In genomic region chr4:43266623-43267322, GRCm38 (mm10) we compare ENCODE assay signal across 8 mouse cellular contexts. TPM values are rescaled to one million over a fixed set of nuclear protein-coding genes. Genes with fewer than 3 reads are reported as not detected.
DNase-seq lines count a peak whose midpoint lies in the region; ATAC-seq and TF ChIP-seq lines count a peak whose summit lies in the region.

TSS of gene Atp8b5 (plus strand) at chr4:43267159.

- H3K4me3 ChIP-seq in forebrain, embryonic 14.5 days (ENCODE audit: low read depth, low read length): peak within 1 kb of the TSS; percentile 29
- no peak within 1 kb of the TSS for H3K4me3 ChIP-seq in liver, postnatal 0 days (ENCODE audit: low read depth, low read length)
- H3K4me3 ChIP-seq in neural tube, embryonic 15.5 days (replicated peaks): peak within 1 kb of the TSS; percentile 41

- ATAC-seq in forebrain, embryonic 14.5 days: peak; percentile 97
- ATAC-seq in liver, postnatal 0 days: peak; percentile 67
- peak; percentile 96 for ATAC-seq in neural tube, embryonic 15.5 days (ENCODE audit: low FRiP score)

- TF ChIP-seq EP300 in liver, postnatal 0 days (IDR thresholded peaks at IDR 0.05; ENCODE audit: low read depth): no peak

- H3K9me3 ChIP-seq in forebrain, embryonic 14.5 days (replicated peaks; ENCODE audit: control insufficient read depth, low read length): no peaks in the 10 kb centered on the region
- no peaks in the 10 kb centered on the region for H3K9me3 ChIP-seq in liver, postnatal 0 days (ENCODE audit: low read length)
- no peaks in the 10 kb centered on the region for H3K9me3 ChIP-seq in neural tube, embryonic 15.5 days (replicated peaks)

- H3K27me3 ChIP-seq in forebrain, embryonic 14.5 days (replicated peaks; ENCODE audit: control insufficient read depth, insufficient read depth, low read length): no peaks in the 10 kb centered on the region
- no peaks in the 10 kb centered on the region for H3K27me3 ChIP-seq in liver, postnatal 0 days (ENCODE audit: insufficient read depth, low read length)
- no peaks in the 10 kb centered on the region for H3K27me3 ChIP-seq in neural tube, embryonic 15.5 days (replicated peaks)

- H3K36me3 ChIP-seq in forebrain, embryonic 14.5 days (ENCODE audit: control insufficient read depth, insufficient read depth, low read length): peaks cover 12% of the 10 kb centered on the region
- no peaks in the 10 kb centered on the region for H3K36me3 ChIP-seq in liver, postnatal 0 days (replicated peaks; ENCODE audit: insufficient read depth, low read length)
- peaks cover 9% of the 10 kb centered on the region; the same call in 1 of the 2 replicates for H3K36me3 ChIP-seq in neural tube, embryonic 15.5 days

- peaks cover 8% of the 10 kb centered on the region for H3K4me1 ChIP-seq in forebrain, embryonic 14.5 days (ENCODE audit: control insufficient read depth, insufficient read depth, low read length)
- H3K4me1 ChIP-seq in liver, postnatal 0 days (ENCODE audit: insufficient read depth): 0 out of 2 replicates have a peak, but pooled peaks cover 7% of the 10 kb centered on the region
- peaks cover 13% of the 10 kb centered on the region for H3K4me1 ChIP-seq in neural tube, embryonic 15.5 days

- WGBS in forebrain, embryonic 14.5 days: 1% methylated on average over 19 of the region's 19 CpGs
- WGBS in liver, postnatal 0 days (ENCODE audit: insufficient replicate concordance): 2% methylated on average over 19 of the region's 19 CpGs
- 2% methylated on average over 19 of the region's 19 CpGs for WGBS in neural tube, embryonic 15.5 days

- peak; percentile 89 for DNase-seq in ES-CJ7 (ENCODE audit: low read depth, low spot score)
- peak; percentile 71 for DNase-seq in cerebellum, adult 11-12 months
- peak; percentile 91 for DNase-seq in forebrain, embryonic 14.5 days (ENCODE audit: low spot score)
- DNase-seq in heart, postnatal 14 days: peak; percentile 76 to 82
- DNase-seq in layer of hippocampus, adult 11-12 months (ENCODE audit: low spot score): peak; percentile 88
- peak; percentile 74 for DNase-seq in liver, postnatal 0 days
- DNase-seq in thymus, adult 18-20 months: peak; percentile 41 to 49

- 0 out of 2 replicates have a peak within 1 kb of the TSS, but pooled peaks have one; percentile 4 for H3K27ac ChIP-seq in forebrain, embryonic 14.5 days (ENCODE audit: low read depth, low read length)
- H3K27ac ChIP-seq in liver, postnatal 0 days (ENCODE audit: low read depth): no peak within 1 kb of the TSS
- H3K27ac ChIP-seq in neural tube, embryonic 15.5 days (replicated peaks): peak within 1 kb of the TSS; percentile 33; the same call in 1 of the 2 replicates

- peak within 1 kb of the TSS; percentile 56 for H3K9ac ChIP-seq in forebrain, embryonic 14.5 days (ENCODE audit: low read length)
- H3K9ac ChIP-seq in liver, postnatal 0 days (replicated peaks): no peak within 1 kb of the TSS; the same call in 1 of the 2 replicates
- H3K9ac ChIP-seq in neural tube, embryonic 15.5 days (replicated peaks): peak within 1 kb of the TSS; percentile 30

- H3K4me2 ChIP-seq in forebrain, embryonic 14.5 days (ENCODE audit: low read length): peak within 1 kb of the TSS; percentile 55
- peak within 1 kb of the TSS; percentile 68 for H3K4me2 ChIP-seq in liver, postnatal 0 days (ENCODE audit: low read depth, low read length)
- peak within 1 kb of the TSS; percentile 64 for H3K4me2 ChIP-seq in neural tube, embryonic 15.5 days

- intact Hi-C loops in heart, postnatal 14 days (cut with DNase I): loop anchor here (1.0 kb wide), 2 partner anchors 115 to 154 kb away; partner anchors contain the start of gene Rusc2

- peak; percentile 64 for TF ChIP-seq CTCF in liver, postnatal 0 days (IDR thresholded peaks at IDR 0.05; ENCODE audit: low read depth)

RNA-seq across cellular contexts. Expression of gene Atp8b5, which starts in this region (rescaled TPM):
- 0.46 and 0.79 TPM in 2 replicates for polyA plus RNA-seq in forebrain, embryonic 14.5 days (2014; fragmentation: Nextera tagmentation; extraction: Ambion mirVana)
- under 1 TPM in 1 of 2 experiments, not detected in 1; 0.10 TPM for total RNA-seq in heart, postnatal 14 days (2021)
- 0.02 and 0.13 TPM in 2 replicates for polyA plus RNA-seq in liver, postnatal 0 days (2015; fragmentation: Nextera tagmentation; extraction: Ambion mirVana)
- 0.36 and 0.78 TPM in 2 replicates for polyA plus RNA-seq in neural tube, embryonic 15.5 days (2015; fragmentation: Nextera tagmentation; extraction: Ambion mirVana)

Comparison
In these comparisons a context has a peak if more than half of its experiments do, and no peak if none do; other contexts are left out.
1. Peak in DNase-seq, ATAC-seq, H3K4me3 ChIP-seq, H3K27ac ChIP-seq, H3K9ac ChIP-seq and H3K4me2 ChIP-seq in forebrain, embryonic 14.5 days; RNA of the gene not detected or under 1 TPM.
2. Peak in DNase-seq in heart, postnatal 14 days; RNA of the gene not detected or under 1 TPM.
3. Peak in DNase-seq, ATAC-seq and H3K4me2 ChIP-seq in liver, postnatal 0 days; RNA of the gene not detected or under 1 TPM.
4. Peak in ATAC-seq, H3K4me3 ChIP-seq, H3K27ac ChIP-seq, H3K9ac ChIP-seq and H3K4me2 ChIP-seq in neural tube, embryonic 15.5 days; RNA of the gene not detected or under 1 TPM.